Mouse (Mus musculus) kidney, postnatal 0 days (tissue): ENCODE data around the gene Gpm6a. TPM values are rescaled to one million over a fixed set of nuclear protein-coding genes. Genes with fewer than 3 reads are reported as not detected.

Experiments used
- ATAC-seq: fragments of 200-750 bp; cut with Nextera tagmentation; replicated peaks from 2 replicates; pipeline ENCODE4 v1.8.0; 2017; ENCODE audit warnings: low read depth, moderate number of reproducible peaks, moderate TSS enrichment, moderate library complexity; ENCODE audit not compliant: low FRiP score
- DNase-seq: peaks from one replicate; pipeline ENCODE4 v3.0.0-alpha.2; 2016; ENCODE audit warnings: low spot score
- H3K27ac ChIP-seq: fragments of 300-500 bp; sonication (generic); 2 replicates; pipeline ENCODE4 v1.5.1; 2014; ENCODE audit warnings: mild to moderate bottlenecking
- H3K27me3 ChIP-seq: fragments of 300-500 bp; sonication (generic); 2 replicates; pipeline ENCODE4 v1.6.1; 2014; ENCODE audit warnings: low read length, mixed read lengths; ENCODE audit not compliant: insufficient read depth
- H3K36me3 ChIP-seq: fragments of 300-500 bp; sonication (generic); 2 replicates; pipeline ENCODE4 v1.6.1; 2014; ENCODE audit warnings: low read length, mixed read lengths; ENCODE audit not compliant: insufficient read depth
- H3K4me1 ChIP-seq: fragments of 300-500 bp; sonication (generic); replicated peaks from 2 replicates; pipeline ENCODE4 v1.6.1; 2014; ENCODE audit warnings: antibody characterized with exemption, low read length, mixed read lengths; ENCODE audit not compliant: insufficient read depth
- H3K4me2 ChIP-seq: fragments of 300-500 bp; sonication (generic); 2 replicates; pipeline ENCODE4 v1.6.1; 2014; ENCODE audit warnings: mild to moderate bottlenecking, low read length, moderate library complexity, mixed read lengths
- H3K4me3 ChIP-seq: fragments of 300-500 bp; sonication (generic); replicated peaks from 2 replicates; pipeline ENCODE4 v1.5.1; 2014; ENCODE audit warnings: low read depth, low read length
- H3K9ac ChIP-seq: fragments of 300-500 bp; sonication (generic); 2 replicates; pipeline ENCODE4 v1.6.1; 2014; ENCODE audit warnings: low read depth, low read length
- H3K9me3 ChIP-seq: fragments of 300-500 bp; sonication (generic); replicated peaks from 2 replicates; pipeline ENCODE4 v1.6.1; 2016; ENCODE audit warnings: low read length, inconsistent platforms, mixed read lengths
- CTCF ChIP-seq: IDR thresholded peaks from 2 replicates; pipeline ENCODE4 v1.5.1; 2016; ENCODE audit warnings: antibody characterized with exemption, low read depth, mild to moderate bottlenecking, moderate library complexity
- WGBS: fragments of 180-500 bp; shearing (Covaris S2); extraction: QIAGEN DNeasy Blood & Tissue Kit; methylation state at CpG from one replicate; pipeline ENCODE4 v1.1.7; 2014; 5-methylcytosine and 5-hydroxymethylcytosine counted together
- polyA plus RNA-seq: library from polyadenylated mRNA; unstranded; fragments of >200 nt; fragmentation: Nextera tagmentation; extraction: Ambion mirVana; gene quantifications from 2 replicates; pipeline ENCODE4 v1.2.1, GENCODE M21; 2015

Gene Gpm6a
- polyA plus RNA-seq, 1 experiment from 2014 or later, result 41.6 TPM

- Histone ChIP-seq H3K27me3 (no peaks in the 10 kb centered on the region), H3K27ac (no peak overlapping the region), H3K9ac (no peak overlapping the region), H3K4me1 (no peaks in the 10 kb centered on the region), H3K9me3 (no peaks in the 10 kb centered on the region), H3K4me3 (no peak overlapping the region), H3K4me2 (no peak overlapping the region), H3K36me3 (no peaks in the 10 kb centered on the region)
- ATAC-seq, result no peak
- no peak for DNase-seq
- 92% methylated on average over 1 of the region's 1 CpGs for WGBS
- TF ChIP-seq CTCF, result no peak
Measured at GRCm38 (mm10) chr8:54975020-54975419, 20.4 kb downstream of the Gpm6a start.

- Histone ChIP-seq H3K4me3 (no peak overlapping the region), H3K27ac (no peak overlapping the region), H3K9ac (no peak overlapping the region), H3K27me3 (no peaks in the 10 kb centered on the region), H3K9me3 (no peaks in the 10 kb centered on the region), H3K4me1 (no peaks in the 10 kb centered on the region), H3K4me2 (no peak overlapping the region), H3K36me3 (no peaks in the 10 kb centered on the region)
- no peak for ATAC-seq
- DNase-seq, result no peak
- WGBS, result 72% methylated on average over 2 of the region's 2 CpGs
- no peak for TF ChIP-seq CTCF
Measured at GRCm38 (mm10) chr8:54975506-54975905, 20.9 kb downstream of the Gpm6a start.

GRCm38 (mm10) chr8:54975927-54976326 is 21.3 kb downstream of the Gpm6a start:
- H3K36me3 ChIP-seq, result no peaks in the 10 kb centered on the region
- no peak overlapping the region for H3K4me2 ChIP-seq
- H3K9ac ChIP-seq, result no peak overlapping the region
- no peaks in the 10 kb centered on the region for H3K27me3 ChIP-seq
- no peak overlapping the region for H3K27ac ChIP-seq
- 85% methylated on average over 2 of the region's 2 CpGs for WGBS
- no peaks in the 10 kb centered on the region for H3K9me3 ChIP-seq
- ATAC-seq, result no peak
- no peak for TF ChIP-seq CTCF
- no peak overlapping the region for H3K4me3 ChIP-seq
- DNase-seq, result no peak
- H3K4me1 ChIP-seq, result no peaks in the 10 kb centered on the region

GRCm38 (mm10) chr8:54976663-54977062 is 22.0 kb downstream of the Gpm6a start:
- Histone ChIP-seq H3K4me1 (no peaks in the 10 kb centered on the region), H3K4me3 (no peak overlapping the region), H3K27ac (no peak overlapping the region), H3K27me3 (no peaks in the 10 kb centered on the region), H3K4me2 (no peak overlapping the region), H3K36me3 (no peaks in the 10 kb centered on the region), H3K9ac (no peak overlapping the region), H3K9me3 (no peaks in the 10 kb centered on the region)
- ATAC-seq (no peak), DNase-seq (no peak)
- WGBS, result 53% methylated on average over 1 of the region's 1 CpGs
- TF ChIP-seq CTCF, result no peak

- 58% methylated on average over 2 of the region's 2 CpGs for WGBS
Measured at GRCm38 (mm10) chr8:54986791-54987190, 32.1 kb downstream of the Gpm6a start.

GRCm38 (mm10) chr8:54989093-54989492 is 34.5 kb downstream of the Gpm6a start:
- Histone ChIP-seq H3K9me3 (no peaks in the 10 kb centered on the region), H3K4me2 (no peak overlapping the region), H3K27me3 (no peaks in the 10 kb centered on the region), H3K27ac (no peak overlapping the region), H3K36me3 (no peaks in the 10 kb centered on the region), H3K4me1 (no peaks in the 10 kb centered on the region), H3K9ac (no peak overlapping the region), H3K4me3 (no peak overlapping the region)
- WGBS, result 35% methylated on average over 2 of the region's 2 CpGs
- TF ChIP-seq CTCF, result no peak
- no peak for DNase-seq
- no peak for ATAC-seq

More at GRCm38 (mm10) chr8:54986791-54987190, 32.1 kb downstream of the Gpm6a start:
- no peak for TF ChIP-seq CTCF
- no peaks in the 10 kb centered on the region for H3K4me1 ChIP-seq
- no peak overlapping the region for H3K4me3 ChIP-seq
- ATAC-seq (no peak), DNase-seq (no peak)
- H3K4me2 ChIP-seq, result no peak overlapping the region
- H3K9ac ChIP-seq, result no peak overlapping the region
- H3K36me3 ChIP-seq, result no peaks in the 10 kb centered on the region
- H3K9me3 ChIP-seq, result no peaks in the 10 kb centered on the region
- no peaks in the 10 kb centered on the region for H3K27me3 ChIP-seq
- H3K27ac ChIP-seq, result no peak overlapping the region
